Mouse (Mus musculus): ENCODE measurements around the gene Cotl1. TPM values are rescaled to one million over a fixed set of nuclear protein-coding genes. Genes with fewer than 3 reads are reported as not detected.

Gene Cotl1
- 101 and 117 TPM in 2 replicates for polyA plus RNA-seq (2015; fragmentation: Nextera tagmentation; extraction: Ambion mirVana)

DNA sequence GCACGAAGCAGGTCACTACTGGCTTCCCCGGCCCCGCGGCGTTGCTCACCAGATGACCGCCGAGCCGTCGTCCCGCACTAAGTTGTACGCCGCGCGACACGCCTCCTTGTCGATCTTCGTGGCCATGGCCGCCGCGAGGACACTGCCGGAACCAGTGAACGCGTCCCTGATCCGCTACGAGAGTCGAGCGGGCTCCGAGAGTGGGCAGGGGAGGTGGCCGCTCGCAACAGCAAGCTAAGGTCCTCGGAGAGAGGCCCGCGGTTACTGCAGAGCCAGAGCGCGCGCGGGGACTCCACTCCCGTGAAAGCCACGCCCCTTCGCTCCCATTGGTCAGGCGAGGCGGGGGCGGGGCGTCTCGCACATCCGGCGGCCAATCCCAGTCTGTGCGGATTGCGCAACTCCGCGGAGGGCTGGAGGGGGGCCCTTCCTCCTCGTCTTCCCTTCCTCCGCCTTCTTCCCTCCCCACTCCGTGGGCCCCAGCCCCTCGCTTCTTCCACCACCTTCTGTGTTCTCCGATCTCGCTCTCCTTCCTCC is at the start of gene Cotl1:
TSS of gene Cotl1 (minus strand) at position 270 of the 534 bp plus-strand sequence.
- ATAC-seq (replicated peaks; ENCODE audit: low FRiP score, low read depth): peak; percentile 90
- DNase-seq (ENCODE audit: low spot score): peak; percentile 98
- WGBS: under 1% methylated on average over 57 of the region's 57 CpGs
- Histone ChIP-seq H3K27me3 (ENCODE audit: insufficient read depth, low read length) (no peaks in the 10 kb centered on the region), H3K9ac (ENCODE audit: low read depth, low read length) (peak within 1 kb of the TSS; percentile 76), H3K4me2 (ENCODE audit: low read length) (peak within 1 kb of the TSS; percentile 87), H3K4me1 (replicated peaks; ENCODE audit: insufficient read depth, low read length) (peaks cover 24% of the 10 kb centered on the region), H3K36me3 (ENCODE audit: insufficient read depth, low read length) (0 out of 2 replicates have a peak, but pooled peaks cover 2% of the 10 kb centered on the region), H3K4me3 (replicated peaks; ENCODE audit: low read depth, low read length) (peak within 1 kb of the TSS; percentile 72), H3K9me3 (replicated peaks; ENCODE audit: low read length) (no peaks in the 10 kb centered on the region), H3K27ac (peak within 1 kb of the TSS; percentile 84)
- no peak for TF ChIP-seq CTCF (IDR thresholded peaks at IDR 0.05; ENCODE audit: low read depth)

DNA sequence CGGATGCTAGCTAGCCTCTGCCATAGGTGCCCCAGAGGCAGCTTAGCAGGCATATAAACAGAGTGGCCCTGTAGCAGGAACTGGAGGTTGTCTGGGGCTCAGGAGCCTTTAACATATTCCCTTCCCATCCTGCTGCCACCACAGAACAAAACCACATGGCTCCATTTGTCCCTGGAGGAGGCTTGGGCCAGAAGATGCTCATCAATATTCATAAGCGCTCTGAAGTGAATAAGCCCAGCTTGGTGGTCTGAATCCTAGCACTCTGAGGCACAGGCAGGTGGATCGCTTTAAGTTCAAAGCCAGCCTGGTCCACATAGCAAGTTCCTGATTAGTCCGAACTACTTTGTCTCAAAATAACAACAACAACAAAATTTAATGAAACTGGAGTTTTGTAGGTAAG is 47.7 kb upstream of the Cotl1 start:
- no peak for ATAC-seq (replicated peaks; ENCODE audit: low FRiP score, low read depth)
- WGBS: 76% methylated on average over 4 of the region's 4 CpGs
- no peak overlapping the region for H3K9ac ChIP-seq (ENCODE audit: low read depth, low read length)

DNA sequence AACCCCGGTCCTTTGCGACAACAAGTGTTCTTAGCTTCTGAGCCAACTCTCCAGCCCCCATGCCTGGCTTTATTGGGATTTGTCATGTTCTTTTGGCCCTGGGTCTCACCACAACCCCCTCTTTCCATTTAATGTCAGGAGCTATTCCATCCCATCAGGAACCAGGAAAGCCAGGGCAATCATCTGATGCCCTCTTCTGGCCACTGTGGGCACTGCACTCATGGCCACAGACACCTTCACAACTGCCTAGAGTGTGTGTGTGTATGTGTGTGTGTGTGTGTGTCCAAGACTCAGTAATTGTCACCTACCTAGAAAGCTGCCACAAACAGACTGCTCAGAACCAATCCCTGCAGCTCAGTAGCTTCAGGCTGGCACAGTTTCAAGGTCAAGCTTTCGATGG is 46.8 kb upstream of the Cotl1 start:
- Histone ChIP-seq H3K27me3 (ENCODE audit: insufficient read depth, low read length) (no peaks in the 10 kb centered on the region), H3K4me2 (ENCODE audit: low read length) (no peak overlapping the region), H3K4me3 (replicated peaks; ENCODE audit: low read depth, low read length) (no peak overlapping the region), H3K27ac (no peak overlapping the region), H3K9me3 (replicated peaks; ENCODE audit: low read length) (no peaks in the 10 kb centered on the region), H3K36me3 (ENCODE audit: insufficient read depth, low read length) (no peaks in the 10 kb centered on the region), H3K4me1 (replicated peaks; ENCODE audit: insufficient read depth, low read length) (no peaks in the 10 kb centered on the region), H3K9ac (ENCODE audit: low read depth, low read length) (no peak overlapping the region)
- peak; percentile 81 for TF ChIP-seq CTCF (IDR thresholded peaks at IDR 0.05; ENCODE audit: low read depth)
- DNase-seq (ENCODE audit: low spot score) (peak; percentile 36), ATAC-seq (replicated peaks; ENCODE audit: low FRiP score, low read depth) (no peak)
- WGBS: 97% methylated on average over 3 of the region's 3 CpGs

More for the DNA sequence above, 47.7 kb upstream of the Cotl1 start:
- Histone ChIP-seq H3K4me1 (replicated peaks; ENCODE audit: insufficient read depth, low read length) (no peaks in the 10 kb centered on the region), H3K27me3 (ENCODE audit: insufficient read depth, low read length) (no peaks in the 10 kb centered on the region), H3K9me3 (replicated peaks; ENCODE audit: low read length) (no peaks in the 10 kb centered on the region), H3K36me3 (ENCODE audit: insufficient read depth, low read length) (no peaks in the 10 kb centered on the region), H3K27ac (no peak overlapping the region), H3K4me2 (ENCODE audit: low read length) (no peak overlapping the region), H3K4me3 (replicated peaks; ENCODE audit: low read depth, low read length) (no peak overlapping the region)
- TF ChIP-seq CTCF (IDR thresholded peaks at IDR 0.05; ENCODE audit: low read depth): no peak
- DNase-seq (ENCODE audit: low spot score): no peak

DNA sequence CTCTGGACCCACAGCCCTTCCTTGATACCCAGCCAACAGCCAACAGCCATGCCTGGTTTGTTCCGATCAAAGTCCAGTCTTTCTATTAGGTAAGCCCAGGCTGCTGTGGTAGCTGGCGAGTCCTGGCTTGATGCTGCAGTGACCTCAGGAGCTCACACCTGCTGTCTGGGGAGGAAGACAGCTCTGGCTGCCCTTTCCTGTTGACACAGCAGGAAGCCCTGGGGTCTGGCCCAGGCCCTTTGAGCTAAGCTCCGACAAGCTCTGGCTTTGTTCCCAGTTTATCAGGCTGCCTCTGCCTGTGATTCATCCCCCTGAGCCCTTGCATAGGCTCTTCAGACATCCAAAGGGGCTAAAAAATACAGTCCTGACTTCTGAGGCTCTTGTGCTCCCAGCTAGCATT is 45.3 kb upstream of the Cotl1 start:
- ATAC-seq (replicated peaks; ENCODE audit: low FRiP score, low read depth) (peak; percentile 94), DNase-seq (ENCODE audit: low spot score) (peak; percentile 74)
- WGBS: 26% methylated on average over 3 of the region's 3 CpGs
- Histone ChIP-seq H3K9ac (ENCODE audit: low read depth, low read length) (no peak overlapping the region), H3K4me3 (replicated peaks; ENCODE audit: low read depth, low read length) (no peak overlapping the region), H3K4me2 (ENCODE audit: low read length) (no peak overlapping the region), H3K27ac (peak overlapping the region; percentile 33; the same call in 1 of the 2 replicates), H3K36me3 (ENCODE audit: insufficient read depth, low read length) (no peaks in the 10 kb centered on the region), H3K27me3 (ENCODE audit: insufficient read depth, low read length) (no peaks in the 10 kb centered on the region), H3K4me1 (replicated peaks; ENCODE audit: insufficient read depth, low read length) (no peaks in the 10 kb centered on the region), H3K9me3 (replicated peaks; ENCODE audit: low read length) (no peaks in the 10 kb centered on the region)
- no peak for TF ChIP-seq CTCF (IDR thresholded peaks at IDR 0.05; ENCODE audit: low read depth)

DNA sequence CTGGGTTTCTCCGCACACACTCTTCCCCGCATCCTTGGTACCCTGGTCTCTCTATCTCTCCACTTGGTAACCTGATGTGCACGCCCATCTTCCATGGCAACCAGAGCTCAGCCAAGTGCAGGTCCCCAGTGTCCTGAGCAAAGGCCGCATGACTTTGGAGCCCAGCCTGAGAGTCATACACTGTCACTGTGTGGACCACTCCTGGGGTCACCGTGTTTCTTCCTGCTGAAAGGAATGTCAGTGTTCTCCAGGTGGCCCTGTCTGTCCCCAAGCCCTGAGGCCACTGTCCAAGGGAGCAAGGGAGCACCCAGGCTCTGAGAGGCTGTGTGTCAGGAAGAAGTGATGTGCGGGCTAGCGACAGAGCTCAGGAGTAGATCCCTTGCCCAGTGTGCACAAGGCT is 42.9 kb upstream of the Cotl1 start:
- WGBS: 81% methylated on average over 7 of the region's 7 CpGs
- H3K4me2 ChIP-seq (ENCODE audit: low read length): no peak overlapping the region
- DNase-seq (ENCODE audit: low spot score) (no peak), ATAC-seq (replicated peaks; ENCODE audit: low FRiP score, low read depth) (no peak)
- no peak overlapping the region for H3K27ac ChIP-seq
- no peaks in the 10 kb centered on the region for H3K27me3 ChIP-seq (ENCODE audit: insufficient read depth, low read length)
- 0 out of 2 replicates have a peak, but pooled peaks cover 2% of the 10 kb centered on the region for H3K36me3 ChIP-seq (ENCODE audit: insufficient read depth, low read length)
- no peak for TF ChIP-seq CTCF (IDR thresholded peaks at IDR 0.05; ENCODE audit: low read depth)
- no peaks in the 10 kb centered on the region for H3K4me1 ChIP-seq (replicated peaks; ENCODE audit: insufficient read depth, low read length)
- no peaks in the 10 kb centered on the region for H3K9me3 ChIP-seq (replicated peaks; ENCODE audit: low read length)
- no peak overlapping the region for H3K4me3 ChIP-seq (replicated peaks; ENCODE audit: low read depth, low read length)
- no peak overlapping the region for H3K9ac ChIP-seq (ENCODE audit: low read depth, low read length)

DNA sequence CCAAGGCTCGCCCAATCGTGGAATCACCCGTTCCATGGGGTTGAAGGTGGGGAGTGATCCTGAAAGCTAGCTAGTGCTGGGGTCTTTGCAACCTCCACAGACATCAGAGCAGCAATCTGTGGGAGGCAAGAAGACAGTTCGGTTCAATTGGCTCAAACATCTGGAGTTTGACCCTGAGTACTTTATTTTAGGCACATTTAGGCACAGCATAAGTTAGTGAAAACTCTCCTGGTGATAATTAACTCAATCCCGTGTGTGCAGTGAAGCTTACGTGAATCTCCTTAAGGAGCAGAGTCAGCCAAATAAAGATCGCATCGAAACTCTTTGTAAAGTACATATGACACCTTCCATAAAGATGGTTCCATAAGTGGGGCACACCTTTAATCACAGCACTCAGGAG is 41.6 kb upstream of the Cotl1 start:
- ATAC-seq (replicated peaks; ENCODE audit: low FRiP score, low read depth): no peak

More for the DNA sequence above, 41.6 kb upstream of the Cotl1 start:
- H3K4me3 ChIP-seq (replicated peaks; ENCODE audit: low read depth, low read length): no peak overlapping the region
- no peak for TF ChIP-seq CTCF (IDR thresholded peaks at IDR 0.05; ENCODE audit: low read depth)
- 0 out of 2 replicates have a peak, but pooled peaks cover 5% of the 10 kb centered on the region for H3K36me3 ChIP-seq (ENCODE audit: insufficient read depth, low read length)
- WGBS: 41% methylated on average over 8 of the region's 8 CpGs
- H3K4me2 ChIP-seq (ENCODE audit: low read length): no peak overlapping the region
- peak; percentile 32 for DNase-seq (ENCODE audit: low spot score)
- H3K27me3 ChIP-seq (ENCODE audit: insufficient read depth, low read length): no peaks in the 10 kb centered on the region
- no peaks in the 10 kb centered on the region for H3K9me3 ChIP-seq (replicated peaks; ENCODE audit: low read length)
- peak overlapping the region; percentile 60 for H3K27ac ChIP-seq
- no peak overlapping the region for H3K9ac ChIP-seq (ENCODE audit: low read depth, low read length)
- H3K4me1 ChIP-seq (replicated peaks; ENCODE audit: insufficient read depth, low read length): no peaks in the 10 kb centered on the region
